Mouse (Mus musculus) E14TG2a.4 (cell line): ENCODE data around the gene Eef1akmt3.

ENCODE experiments used
- H3K27me3 ChIP-seq: 2 replicates; pipeline ENCODE4 v1.6.1; 2014; ENCODE audit warnings: low read length, control low read depth; ENCODE audit not compliant: insufficient read depth
- H3K36me3 ChIP-seq: 2 replicates; pipeline ENCODE4 v1.6.1; 2014; ENCODE audit warnings: low read length, control low read depth; ENCODE audit not compliant: insufficient read depth
- H3K4me1 ChIP-seq: replicated peaks from 2 replicates; pipeline ENCODE4 v1.6.1; 2014; ENCODE audit warnings: low read depth, low read length, control low read depth
- H3K4me3 ChIP-seq: replicated peaks from 2 replicates; pipeline ENCODE4 v1.5.1; 2014; ENCODE audit warnings: mild to moderate bottlenecking, low read length
- H3K9me3 ChIP-seq: 2 replicates; pipeline ENCODE4 v1.6.1; 2014; ENCODE audit warnings: low read length, control low read depth
- CTCF ChIP-seq: conservative IDR thresholded peaks from 2 replicates; pipeline ENCODE4 v1.5.1; 2014; ENCODE audit warnings: low read length
- NANOG ChIP-seq: IDR thresholded peaks from 2 replicates; pipeline ENCODE4 v1.6.1; 2014; ENCODE audit warnings: borderline replicate concordance, low read length, mixed read lengths
- POU5F1 ChIP-seq: IDR thresholded peaks from 2 replicates; pipeline ENCODE4 v1.6.1; 2014; ENCODE audit warnings: low read length, borderline replicate concordance

Gene Eef1akmt3

DNA sequence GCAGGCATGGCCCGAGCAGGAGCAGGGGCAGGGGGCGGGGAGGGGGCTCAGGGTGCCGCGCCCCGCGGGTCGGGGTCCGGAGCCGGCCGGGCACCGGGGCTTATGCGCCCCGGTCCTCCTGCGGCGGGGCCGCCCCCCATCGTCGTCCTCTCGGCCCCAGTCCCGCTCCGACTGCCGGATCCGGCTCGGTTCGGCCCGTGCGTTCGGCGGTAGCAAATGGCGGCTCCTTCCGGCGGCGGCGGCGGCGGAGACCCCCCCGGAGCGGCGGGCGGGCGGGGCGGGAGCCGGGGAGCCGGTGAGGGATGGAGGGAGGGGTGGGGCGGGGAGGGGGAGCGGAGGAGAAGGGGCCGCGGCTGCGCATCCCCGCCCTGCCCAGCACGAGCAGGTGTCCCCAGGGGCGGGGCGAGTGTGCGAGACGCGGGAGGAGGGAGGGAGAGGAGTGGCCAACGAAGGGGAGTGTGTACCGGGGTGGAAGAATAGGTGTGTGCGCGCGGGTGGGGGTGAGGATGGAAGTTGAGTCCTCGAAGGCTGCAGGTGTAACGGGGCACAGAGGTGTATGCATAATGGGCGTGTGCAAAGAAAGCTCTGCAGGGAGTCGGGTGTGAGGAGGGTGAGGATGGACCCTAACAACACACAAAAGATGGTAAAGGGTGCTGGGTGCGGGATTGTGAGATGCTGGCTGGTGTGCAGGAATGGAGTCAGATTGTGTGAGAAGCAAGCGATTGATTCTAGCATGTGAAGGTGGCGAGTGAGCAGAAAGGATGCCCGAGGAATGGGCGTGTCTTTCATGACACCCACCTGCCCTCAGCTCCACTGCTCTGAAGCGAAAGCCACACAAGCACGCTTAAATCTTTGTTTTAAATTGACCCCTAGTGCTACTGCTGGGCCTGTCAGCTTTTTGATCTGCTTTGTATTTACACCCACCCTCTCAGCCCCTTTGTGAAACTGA lies 18.9 kb upstream of the Eef1akmt3 start, which contains the start of gene March9:
Gene March9, minus strand, starts transcription at position 217 of the 949 bp plus-strand sequence.
- Histone ChIP-seq H3K9me3 (no peaks in the 10 kb centered on the region), H3K36me3 (peaks cover 39% of the 10 kb centered on the region), H3K4me3 (peak within 1 kb of the TSS; percentile 85), H3K27me3 (peaks cover 13% of the 10 kb centered on the region), H3K4me1 (peaks cover 73% of the 10 kb centered on the region)
- TF ChIP-seq CTCF, result no peak
- no peak for TF ChIP-seq NANOG
- no peak for TF ChIP-seq POU5F1

DNA sequence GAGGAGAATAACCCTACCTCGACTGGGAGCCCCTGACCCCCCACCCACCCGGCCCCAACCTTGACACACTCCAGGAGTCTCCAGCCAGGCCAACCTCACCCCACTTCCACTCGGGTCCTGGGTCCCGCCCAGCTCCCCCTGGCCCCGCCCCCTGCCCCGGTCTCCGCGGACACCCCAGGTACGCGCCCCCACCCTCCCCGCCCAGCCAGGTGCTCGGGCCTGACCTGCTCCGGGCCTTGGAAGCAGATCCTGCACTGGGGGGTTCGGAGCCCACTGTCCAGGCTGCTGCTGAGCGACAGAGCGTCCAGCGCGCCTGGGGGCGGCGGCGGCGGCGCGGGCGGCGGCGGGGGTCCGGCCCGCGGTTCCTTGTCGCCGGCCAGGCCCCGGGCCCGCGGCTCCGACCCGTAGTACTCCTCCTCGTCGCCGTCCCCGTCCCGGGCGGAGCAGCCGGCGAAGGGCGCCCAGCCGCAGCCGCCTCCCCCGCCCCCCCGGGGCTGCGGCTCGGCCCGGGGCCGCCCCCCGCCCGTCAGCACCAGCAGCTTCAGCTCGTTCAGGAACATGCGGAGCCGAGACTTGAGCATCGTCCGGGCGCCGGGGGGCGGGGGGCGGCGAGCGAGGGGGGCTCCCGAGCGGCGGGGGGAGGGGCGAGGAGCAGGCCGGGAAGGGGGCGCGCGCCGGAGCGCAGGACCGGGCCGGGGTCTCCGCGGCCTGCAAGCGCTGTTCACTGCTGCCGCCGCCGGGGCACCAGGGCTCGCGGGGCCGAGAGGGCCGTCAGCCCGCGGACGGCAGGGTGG lies 18.1 kb upstream of the Eef1akmt3 start:
- H3K4me1 ChIP-seq, result peaks cover 69% of the 10 kb centered on the region
- H3K9me3 ChIP-seq, result no peaks in the 10 kb centered on the region
- peaks cover 39% of the 10 kb centered on the region for H3K36me3 ChIP-seq
- peaks cover 13% of the 10 kb centered on the region for H3K27me3 ChIP-seq
- no peak for TF ChIP-seq CTCF
- no peak for TF ChIP-seq NANOG
- TF ChIP-seq POU5F1, result no peak
- peak overlapping the region; percentile 85 for H3K4me3 ChIP-seq

DNA sequence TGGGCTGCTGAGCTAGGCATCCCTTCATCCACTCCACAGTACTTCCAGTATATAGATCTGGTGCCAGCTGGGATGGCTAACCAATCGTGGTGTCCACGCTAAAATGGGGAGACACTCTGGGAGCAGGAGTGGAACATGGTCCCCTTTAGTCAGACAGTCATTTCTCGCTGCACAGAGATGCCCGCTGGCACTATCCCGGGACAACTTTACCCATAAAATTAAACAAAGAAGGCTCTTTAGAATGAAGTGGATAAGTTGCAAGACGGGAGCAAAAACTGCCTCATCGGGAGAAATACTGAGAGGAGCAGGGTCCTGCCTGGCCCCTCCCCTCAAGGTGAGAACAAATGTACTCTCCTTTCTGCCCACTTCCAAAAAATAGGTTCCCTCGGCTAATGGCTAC lies 17.4 kb upstream of the Eef1akmt3 start:
- Histone ChIP-seq H3K36me3 (peaks cover 42% of the 10 kb centered on the region), H3K27me3 (peaks cover 13% of the 10 kb centered on the region), H3K4me3 (peak overlapping the region; percentile 58), H3K4me1 (peaks cover 70% of the 10 kb centered on the region), H3K9me3 (no peaks in the 10 kb centered on the region)
- TF ChIP-seq POU5F1 (no peak), CTCF (no peak), NANOG (no peak)

DNA sequence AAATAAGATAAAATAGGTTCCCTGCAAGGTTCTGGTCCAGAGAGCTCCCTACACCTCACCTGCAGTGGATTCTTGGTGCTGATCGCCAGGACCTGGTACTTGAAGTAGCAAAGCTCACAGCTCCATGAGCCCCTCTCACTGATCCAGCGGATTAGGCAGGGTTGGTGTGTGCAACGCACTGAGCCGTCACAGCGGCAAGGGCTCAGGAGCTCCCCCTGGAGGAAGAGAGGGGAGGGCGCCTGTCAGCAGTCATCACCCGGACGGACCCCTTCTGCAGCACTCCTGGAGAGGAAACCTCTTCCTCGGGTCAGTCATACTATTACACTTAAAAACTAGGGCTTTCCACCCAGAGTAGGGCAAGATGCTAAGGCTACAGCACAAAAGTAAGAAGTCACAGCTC lies 16.8 kb upstream of the Eef1akmt3 start:
- Histone ChIP-seq H3K4me1 (peaks cover 73% of the 10 kb centered on the region), H3K4me3 (peak overlapping the region; percentile 58), H3K27me3 (peaks cover 13% of the 10 kb centered on the region), H3K9me3 (no peaks in the 10 kb centered on the region), H3K36me3 (peaks cover 42% of the 10 kb centered on the region)
- TF ChIP-seq CTCF (peak; percentile 97), POU5F1 (no peak), NANOG (no peak)

DNA sequence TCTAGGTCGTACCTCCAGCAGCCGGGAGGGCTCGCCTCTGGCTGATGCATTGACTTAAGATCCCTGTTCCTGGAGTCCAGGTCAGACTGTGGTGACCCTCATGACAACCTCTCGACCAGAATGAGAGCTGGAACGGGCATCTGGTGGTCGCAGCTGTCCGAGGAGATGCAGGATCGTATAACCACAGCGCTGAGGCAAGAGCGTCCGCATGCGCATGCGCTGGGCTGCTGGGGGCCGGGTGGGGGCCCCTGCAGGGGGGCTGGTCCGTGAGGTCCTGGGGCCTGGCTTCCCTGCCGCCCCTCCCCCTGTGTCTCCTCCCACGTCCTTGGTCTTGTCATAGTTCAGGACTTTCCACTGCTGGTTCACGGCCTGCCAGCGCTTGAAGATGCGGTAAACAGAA lies 15.2 kb upstream of the Eef1akmt3 start:
- H3K4me1 ChIP-seq, result peaks cover 59% of the 10 kb centered on the region
- no peak for TF ChIP-seq CTCF
- TF ChIP-seq POU5F1, result no peak
- TF ChIP-seq NANOG, result no peak
- no peaks in the 10 kb centered on the region for H3K9me3 ChIP-seq
- H3K4me3 ChIP-seq, result peak overlapping the region; percentile 23; the same call in 1 of the 2 replicates
- peaks cover 42% of the 10 kb centered on the region for H3K36me3 ChIP-seq
- H3K27me3 ChIP-seq, result peaks cover 17% of the 10 kb centered on the region

DNA sequence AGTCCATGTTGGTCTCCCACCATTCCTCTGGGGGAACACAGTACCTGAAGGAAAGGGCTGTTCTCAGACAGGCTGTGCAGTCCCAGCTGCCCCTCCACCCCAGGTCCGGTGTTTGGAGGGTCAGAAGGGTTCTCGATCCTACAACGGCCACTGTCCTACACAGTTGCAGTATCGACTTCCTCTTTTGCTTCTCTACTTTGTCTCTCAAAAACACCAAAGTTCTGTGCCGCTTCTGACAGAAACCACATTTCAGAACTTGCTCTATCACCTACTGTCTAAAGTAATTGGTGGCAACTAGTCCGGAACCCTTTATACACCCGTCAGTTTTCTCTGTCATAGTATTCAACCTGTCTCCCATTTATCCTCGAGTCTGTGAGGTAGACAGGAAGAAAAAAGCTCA lies 14.1 kb upstream of the Eef1akmt3 start:
- TF ChIP-seq NANOG (no peak), CTCF (no peak), POU5F1 (no peak)
- H3K9me3 ChIP-seq, result peaks cover 8% of the 10 kb centered on the region
- peaks cover 49% of the 10 kb centered on the region for H3K4me1 ChIP-seq

DNA sequence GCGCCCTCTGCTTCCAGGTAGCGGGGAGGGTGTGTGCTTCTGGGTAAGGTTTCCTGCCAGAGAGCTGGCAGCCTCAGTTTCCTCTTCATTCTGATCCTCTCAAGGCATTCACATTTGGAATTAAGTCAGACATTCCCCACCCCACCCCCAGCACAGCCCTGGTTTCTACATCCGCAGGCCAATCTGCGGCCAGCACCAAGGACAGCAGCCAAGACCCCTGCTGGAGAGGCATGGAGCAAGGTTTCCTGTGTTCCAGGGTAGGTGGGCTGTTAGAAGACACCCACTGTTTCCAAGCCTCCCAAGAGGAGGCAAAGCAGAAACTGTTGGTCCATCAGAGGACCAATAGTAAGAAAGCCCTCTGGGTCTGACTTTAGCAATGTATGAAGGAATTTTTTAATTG lies 13.3 kb upstream of the Eef1akmt3 start:
- Histone ChIP-seq H3K27me3 (peaks cover 35% of the 10 kb centered on the region), H3K9me3 (peaks cover 12% of the 10 kb centered on the region), H3K36me3 (peaks cover 42% of the 10 kb centered on the region), H3K4me1 (peaks cover 54% of the 10 kb centered on the region), H3K4me3 (no peak overlapping the region)
- TF ChIP-seq POU5F1 (no peak), CTCF (peak; percentile 12; the same call in 1 of the 2 replicates), NANOG (no peak)

More for the DNA sequence above, 14.1 kb upstream of the Eef1akmt3 start:
- H3K4me3 ChIP-seq, result no peak overlapping the region
- peaks cover 42% of the 10 kb centered on the region for H3K36me3 ChIP-seq
- peaks cover 28% of the 10 kb centered on the region for H3K27me3 ChIP-seq

DNA sequence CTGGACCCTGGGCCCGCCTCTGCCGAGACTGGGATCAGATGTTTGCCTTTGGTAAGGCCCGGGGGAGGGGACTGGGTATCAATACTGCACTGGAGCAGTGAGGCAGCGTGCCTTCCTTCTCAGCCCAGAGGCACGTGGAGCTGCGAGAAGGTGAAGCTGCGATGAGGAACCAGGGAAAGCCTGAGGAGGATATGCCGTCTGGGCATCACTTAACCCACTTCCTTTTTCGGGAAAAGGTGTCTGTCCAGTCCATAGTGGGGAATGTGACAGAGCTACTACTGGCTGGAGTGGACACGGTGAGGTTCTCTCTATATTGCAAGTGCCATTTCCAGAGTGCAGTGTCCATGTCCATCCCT lies 8.8 kb upstream of the Eef1akmt3 start:
- Histone ChIP-seq H3K4me1 (peaks cover 52% of the 10 kb centered on the region), H3K27me3 (peaks cover 43% of the 10 kb centered on the region), H3K9me3 (peaks cover 12% of the 10 kb centered on the region), H3K36me3 (peaks cover 42% of the 10 kb centered on the region), H3K4me3 (peak overlapping the region; percentile 64)
- TF ChIP-seq CTCF, result no peak
